Mouse (Mus musculus): ENCODE measurements at regions not wholly inside any gene's neighbourhood (a gene's known extent, or its start where the extent isn't known, plus 50 kb on each side); places are given as distances from the start of the nearest gene placed in this dataset.

- TF ChIP-seq CTCF (conservative IDR thresholded peaks at IDR 0.05; ENCODE audit: low read length) = no peak
- TF ChIP-seq NANOG (IDR thresholded peaks at IDR 0.05; ENCODE audit: borderline replicate concordance, low read length) = no peak
Observed at GRCm38 (mm10) chr1:118776594-118777441, 149.1 kb downstream of the Tfcp2l1 start.

All from E14TG2a.4 (cell line).